In the genomic region with DNA sequence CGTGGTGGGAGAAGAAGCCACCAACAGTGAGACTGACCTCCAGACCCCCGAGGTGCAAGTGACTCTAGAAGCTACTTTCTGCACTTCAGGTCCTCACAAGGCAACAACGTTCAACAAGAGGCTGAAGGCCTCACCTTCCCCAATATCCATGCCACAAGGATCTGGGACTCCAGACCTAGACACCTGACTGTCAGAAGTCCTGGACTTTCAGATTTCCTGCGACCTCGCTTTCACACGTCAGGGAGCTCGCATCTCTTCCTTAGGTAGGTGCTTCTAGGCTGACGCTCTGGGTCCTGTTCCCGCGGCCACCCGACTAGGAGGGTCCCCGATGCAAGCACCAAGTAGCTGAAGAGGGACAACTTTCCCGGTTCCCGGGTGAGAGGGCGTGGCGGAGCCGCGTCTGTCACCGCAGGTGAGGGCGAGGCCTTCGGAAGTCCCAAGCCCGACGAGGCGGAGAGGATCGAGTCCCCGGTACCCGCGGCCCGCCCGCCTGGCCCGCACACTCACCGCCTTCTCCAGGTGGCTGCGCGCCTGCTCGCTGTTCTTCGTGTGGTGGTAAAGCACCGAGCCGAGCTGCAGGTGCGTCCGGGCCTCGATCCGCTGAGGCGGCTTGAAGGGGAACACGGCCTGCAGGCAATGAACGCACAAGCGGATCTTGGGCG, we compare ENCODE assay signal across 8 mouse cellular contexts. TPM values are rescaled to one million over a fixed set of nuclear protein-coding genes. Genes with fewer than 3 reads are reported as not detected.
DNase-seq lines count a peak whose midpoint lies in the region; ATAC-seq lines count a peak whose summit lies in the region.

No protein-coding gene starts in this region.

- ATAC-seq in neural tube, embryonic 11.5 days (ENCODE audit: insufficient read depth, low FRiP score, low TSS enrichment) = peak; percentile 24; the same call in 1 of the 2 replicates
- peak; percentile 36 for ATAC-seq in heart, embryonic 15.5 days (replicated peaks; ENCODE audit: insufficient number of reproducible peaks, insufficient read depth, low FRiP score, low read depth)
- ATAC-seq in limb, embryonic 11.5 days (ENCODE audit: insufficient number of reproducible peaks, low FRiP score, low TSS enrichment, low read depth) = peak; percentile 5; the same call in 1 of the 2 replicates
- peak; percentile 41 for ATAC-seq in midbrain, embryonic 12.5 days (ENCODE audit: low FRiP score, low read depth)

- 0 out of 2 replicates have a peak overlapping the region, but pooled peaks have one; percentile 45 for H3K27ac ChIP-seq in neural tube, embryonic 11.5 days (ENCODE audit: low read depth, low read length)
- H3K27ac ChIP-seq in embryonic facial prominence, embryonic 10.5 days (replicated peaks) = peak overlapping the region; percentile 91
- peak overlapping the region; percentile 77 for H3K27ac ChIP-seq in heart, embryonic 15.5 days
- H3K27ac ChIP-seq in limb, embryonic 11.5 days (replicated peaks; ENCODE audit: low read depth, low read length) = no peak overlapping the region
- peak overlapping the region; percentile 73 for H3K27ac ChIP-seq in midbrain, embryonic 12.5 days (replicated peaks)

- H3K4me2 ChIP-seq in neural tube, embryonic 11.5 days (ENCODE audit: low read depth) = peak overlapping the region; percentile 89
- peak overlapping the region; percentile 84 for H3K4me2 ChIP-seq in heart, embryonic 15.5 days
- H3K4me2 ChIP-seq in limb, embryonic 11.5 days (ENCODE audit: low read depth, severe bottlenecking) = peak overlapping the region; percentile 70
- H3K4me2 ChIP-seq in midbrain, embryonic 12.5 days (replicated peaks) = peak overlapping the region; percentile 94

- DNase-seq in neural tube, embryonic 11.5 days (ENCODE audit: low spot score) = no peak
- no peak for DNase-seq in neural tube, embryonic 10.5 days (ENCODE audit: extremely low spot score, low spot score)
- no peak for DNase-seq in embryonic facial prominence, embryonic 10.5 days (ENCODE audit: low spot score)
- DNase-seq in limb, embryonic 11.5 days (ENCODE audit: low spot score) = peak; percentile 27
- DNase-seq in testis, postnatal 14 days (ENCODE audit: low spot score) = peak; percentile 74
- no peak for DNase-seq in embryo, embryonic 11 days

- H3K4me1 ChIP-seq in neural tube, embryonic 11.5 days (ENCODE audit: control insufficient read depth, insufficient read depth, low read length) = peaks cover 19% of the 10 kb centered on the region
- peaks cover 38% of the 10 kb centered on the region for H3K4me1 ChIP-seq in embryonic facial prominence, embryonic 10.5 days
- H3K4me1 ChIP-seq in heart, embryonic 15.5 days (replicated peaks) = peaks cover 36% of the 10 kb centered on the region
- no peaks in the 10 kb centered on the region; the same call in 1 of the 2 replicates for H3K4me1 ChIP-seq in limb, embryonic 11.5 days (ENCODE audit: control insufficient read depth, insufficient read depth, low read length)
- peaks cover 36% of the 10 kb centered on the region for H3K4me1 ChIP-seq in midbrain, embryonic 12.5 days

- WGBS in neural tube, embryonic 11.5 days = 2% methylated on average over 44 of the region's 47 CpGs
- 1% methylated on average over 47 of the region's 47 CpGs for WGBS in embryonic facial prominence, embryonic 10.5 days
- 1% methylated on average over 47 of the region's 47 CpGs for WGBS in heart, embryonic 15.5 days
- 2% methylated on average over 47 of the region's 47 CpGs for WGBS in limb, embryonic 11.5 days
- 1% methylated on average over 46 of the region's 47 CpGs for WGBS in midbrain, embryonic 12.5 days

- peak overlapping the region; percentile 92 for H3K4me3 ChIP-seq in neural tube, embryonic 11.5 days (ENCODE audit: low read depth, low read length)
- peak overlapping the region; percentile 81 for H3K4me3 ChIP-seq in embryonic facial prominence, embryonic 10.5 days
- H3K4me3 ChIP-seq in heart, embryonic 15.5 days = peak overlapping the region; percentile 93
- H3K4me3 ChIP-seq in limb, embryonic 11.5 days (ENCODE audit: low read depth, low read length) = peak overlapping the region; percentile 98
- H3K4me3 ChIP-seq in midbrain, embryonic 12.5 days = peak overlapping the region; percentile 95

- H3K36me3 ChIP-seq in neural tube, embryonic 11.5 days (ENCODE audit: control insufficient read depth, insufficient read depth, low read length) = no peaks in the 10 kb centered on the region
- H3K36me3 ChIP-seq in embryonic facial prominence, embryonic 10.5 days (replicated peaks) = peaks cover 24% of the 10 kb centered on the region
- H3K36me3 ChIP-seq in heart, embryonic 15.5 days = no peaks in the 10 kb centered on the region
- H3K36me3 ChIP-seq in limb, embryonic 11.5 days (ENCODE audit: control insufficient read depth, insufficient read depth, low read length) = no peaks in the 10 kb centered on the region
- peaks cover 3% of the 10 kb centered on the region; the same call in 1 of the 2 replicates for H3K36me3 ChIP-seq in midbrain, embryonic 12.5 days

- H3K9me3 ChIP-seq in neural tube, embryonic 11.5 days (ENCODE audit: control insufficient read depth, low read length) = no peaks in the 10 kb centered on the region
- no peaks in the 10 kb centered on the region for H3K9me3 ChIP-seq in embryonic facial prominence, embryonic 10.5 days
- no peaks in the 10 kb centered on the region for H3K9me3 ChIP-seq in heart, embryonic 15.5 days (replicated peaks)
- no peaks in the 10 kb centered on the region for H3K9me3 ChIP-seq in limb, embryonic 11.5 days (ENCODE audit: control insufficient read depth, low read length)
- no peaks in the 10 kb centered on the region for H3K9me3 ChIP-seq in midbrain, embryonic 12.5 days

- peak overlapping the region; percentile 85 for H3K9ac ChIP-seq in neural tube, embryonic 11.5 days (ENCODE audit: low read length)
- peak overlapping the region; percentile 94 for H3K9ac ChIP-seq in heart, embryonic 15.5 days
- peak overlapping the region; percentile 88 for H3K9ac ChIP-seq in limb, embryonic 11.5 days (ENCODE audit: low read length)
- peak overlapping the region; percentile 96 for H3K9ac ChIP-seq in midbrain, embryonic 12.5 days (replicated peaks)

- no peaks in the 10 kb centered on the region for H3K27me3 ChIP-seq in neural tube, embryonic 11.5 days (ENCODE audit: control insufficient read depth, insufficient read depth, low read length)
- no peaks in the 10 kb centered on the region for H3K27me3 ChIP-seq in embryonic facial prominence, embryonic 10.5 days (replicated peaks; ENCODE audit: low read depth, poor library complexity, severe bottlenecking)
- no peaks in the 10 kb centered on the region for H3K27me3 ChIP-seq in heart, embryonic 15.5 days
- H3K27me3 ChIP-seq in limb, embryonic 11.5 days (ENCODE audit: control insufficient read depth, insufficient read depth, low read length) = no peaks in the 10 kb centered on the region
- H3K27me3 ChIP-seq in midbrain, embryonic 12.5 days = no peaks in the 10 kb centered on the region

RNA-seq across cellular contexts. Expression of a gene that starts 0.5 kb away (rescaled TPM):
- 57.3 and 62.1 TPM in 2 replicates for polyA plus RNA-seq in neural tube, embryonic 11.5 days (2014; fragmentation: Nextera tagmentation; extraction: Ambion mirVana)
- polyA plus RNA-seq in embryonic facial prominence, embryonic 10.5 days (2016; fragmentation: Nextera tagmentation; extraction: Ambion mirVana) = 63.9 and 67.3 TPM in 2 replicates
- 32.0 and 43.5 TPM in 2 replicates for polyA plus RNA-seq in heart, embryonic 15.5 days (2015; fragmentation: Nextera tagmentation; extraction: Ambion mirVana)
- 52.5 and 58.3 TPM in 2 replicates for polyA plus RNA-seq in limb, embryonic 11.5 days (2014; fragmentation: Nextera tagmentation; extraction: Ambion mirVana)
- polyA plus RNA-seq in midbrain, embryonic 12.5 days (2016; fragmentation: Nextera tagmentation; extraction: Ambion mirVana) = 76.4 and 77.8 TPM in 2 replicates

RNA-seq across cellular contexts. Expression of a gene that starts 0.6 kb away (rescaled TPM):
- 39.2 and 39.5 TPM in 2 replicates for polyA plus RNA-seq in neural tube, embryonic 11.5 days (2014; fragmentation: Nextera tagmentation; extraction: Ambion mirVana)
- polyA plus RNA-seq in embryonic facial prominence, embryonic 10.5 days (2016; fragmentation: Nextera tagmentation; extraction: Ambion mirVana) = 53.5 and 56.5 TPM in 2 replicates
- 25.4 and 31.5 TPM in 2 replicates for polyA plus RNA-seq in heart, embryonic 15.5 days (2015; fragmentation: Nextera tagmentation; extraction: Ambion mirVana)
- 39.1 TPM in 2 replicates for polyA plus RNA-seq in limb, embryonic 11.5 days (2014; fragmentation: Nextera tagmentation; extraction: Ambion mirVana)
- polyA plus RNA-seq in midbrain, embryonic 12.5 days (2016; fragmentation: Nextera tagmentation; extraction: Ambion mirVana) = 55.6 and 56.8 TPM in 2 replicates

RNA-seq across cellular contexts. Expression of a gene that starts 30.7 kb away (rescaled TPM):
- 0.53 and 1.3 TPM in 2 replicates for polyA plus RNA-seq in neural tube, embryonic 11.5 days (2014; fragmentation: Nextera tagmentation; extraction: Ambion mirVana)
- 0.47 and 0.80 TPM in 2 replicates for polyA plus RNA-seq in embryonic facial prominence, embryonic 10.5 days (2016; fragmentation: Nextera tagmentation; extraction: Ambion mirVana)
- polyA plus RNA-seq in heart, embryonic 15.5 days (2015; fragmentation: Nextera tagmentation; extraction: Ambion mirVana) = 0.60 and 1.0 TPM in 2 replicates
- polyA plus RNA-seq in limb, embryonic 11.5 days (2014; fragmentation: Nextera tagmentation; extraction: Ambion mirVana) = 0.52 and 1.2 TPM in 2 replicates
- 1.3 and 2.0 TPM in 2 replicates for polyA plus RNA-seq in midbrain, embryonic 12.5 days (2016; fragmentation: Nextera tagmentation; extraction: Ambion mirVana)

RNA-seq across cellular contexts. Expression of a gene that starts 41.2 kb away (rescaled TPM):
- polyA plus RNA-seq in neural tube, embryonic 11.5 days (2014; fragmentation: Nextera tagmentation; extraction: Ambion mirVana) = 0.21 and 0.27 TPM in 2 replicates
- polyA plus RNA-seq in embryonic facial prominence, embryonic 10.5 days (2016; fragmentation: Nextera tagmentation; extraction: Ambion mirVana) = 0.14 and 0.24 TPM in 2 replicates
- 0.03 TPM in 1 of 2 replicates, not detected in the other for polyA plus RNA-seq in heart, embryonic 15.5 days (2015; fragmentation: Nextera tagmentation; extraction: Ambion mirVana)
- 0.05 TPM in 1 of 2 replicates, not detected in the other for polyA plus RNA-seq in limb, embryonic 11.5 days (2014; fragmentation: Nextera tagmentation; extraction: Ambion mirVana)
- 0.20 and 0.23 TPM in 2 replicates for polyA plus RNA-seq in midbrain, embryonic 12.5 days (2016; fragmentation: Nextera tagmentation; extraction: Ambion mirVana)

RNA-seq across cellular contexts. Expression of a gene that starts 45.8 kb away (rescaled TPM):
- 80.7 and 92.7 TPM in 2 replicates for polyA plus RNA-seq in neural tube, embryonic 11.5 days (2014; fragmentation: Nextera tagmentation; extraction: Ambion mirVana)
- polyA plus RNA-seq in embryonic facial prominence, embryonic 10.5 days (2016; fragmentation: Nextera tagmentation; extraction: Ambion mirVana) = 57.3 and 59.9 TPM in 2 replicates
- 33.2 and 46.3 TPM in 2 replicates for polyA plus RNA-seq in heart, embryonic 15.5 days (2015; fragmentation: Nextera tagmentation; extraction: Ambion mirVana)
- 79.5 and 93.3 TPM in 2 replicates for polyA plus RNA-seq in limb, embryonic 11.5 days (2014; fragmentation: Nextera tagmentation; extraction: Ambion mirVana)
- 44.3 TPM in 2 replicates for polyA plus RNA-seq in midbrain, embryonic 12.5 days (2016; fragmentation: Nextera tagmentation; extraction: Ambion mirVana)

Comparison
In these comparisons a context has a peak if more than half of its experiments do, and no peak if none do; other contexts are left out.
1. DNase-seq: peak in limb, embryonic 11.5 days (single experiment) and testis, postnatal 14 days (single experiment); none in neural tube, embryonic 11.5 days (single experiment), neural tube, embryonic 10.5 days (single experiment), embryonic facial prominence, embryonic 10.5 days (single experiment) and embryo, embryonic 11 days (single experiment).
2. Peak in every context shown above with its lines, with median percentiles within 50 percentile points of each other: ATAC-seq, H3K4me2 ChIP-seq, H3K4me3 ChIP-seq and H3K9ac ChIP-seq.